Mouse (Mus musculus) limb, embryonic 12.5 days (tissue): ENCODE measurements around the gene Spag4. TPM values are rescaled to one million over a fixed set of nuclear protein-coding genes. Genes with fewer than 3 reads are reported as not detected.

Experiments
- ATAC-seq: fragments of 200-750 bp; cut with Nextera tagmentation; 2 replicates; pipeline ENCODE4 v1.8.0; 2017; ENCODE audit warnings: low read depth, moderate TSS enrichment; ENCODE audit not compliant: insufficient number of reproducible peaks, insufficient read depth, low FRiP score, low TSS enrichment
- H3K27ac ChIP-seq: fragments of 300-500 bp; sonication (generic); 2 replicates; pipeline ENCODE4 v1.5.1; 2016; ENCODE audit warnings: mild to moderate bottlenecking, moderate library complexity
- H3K27me3 ChIP-seq: fragments of 300-500 bp; sonication (generic); 2 replicates; pipeline ENCODE4 v1.6.1; 2016; ENCODE audit warnings: mild to moderate bottlenecking, moderate library complexity
- H3K36me3 ChIP-seq: fragments of 300-500 bp; sonication (generic); 2 replicates; pipeline ENCODE4 v1.6.1; 2016; ENCODE audit warnings: mild to moderate bottlenecking, moderate library complexity
- H3K4me1 ChIP-seq: fragments of 300-500 bp; sonication (generic); replicated peaks from 2 replicates; pipeline ENCODE4 v1.6.1; 2016
- H3K4me2 ChIP-seq: fragments of 300-500 bp; sonication (generic); 2 replicates; pipeline ENCODE4 v1.6.1; 2016; ENCODE audit warnings: mild to moderate bottlenecking, moderate library complexity
- H3K4me3 ChIP-seq: fragments of 300-500 bp; sonication (generic); replicated peaks from 2 replicates; pipeline ENCODE4 v1.5.1; 2016; ENCODE audit warnings: mild to moderate bottlenecking
- H3K9ac ChIP-seq: fragments of 300-500 bp; sonication (generic); replicated peaks from 2 replicates; pipeline ENCODE4 v1.6.1; 2016; ENCODE audit warnings: mild to moderate bottlenecking, moderate library complexity
- H3K9me3 ChIP-seq: fragments of 300-500 bp; sonication (generic); 2 replicates; pipeline ENCODE4 v1.6.1; 2016; ENCODE audit warnings: mild to moderate bottlenecking, moderate library complexity
- WGBS: fragments of 180-500 bp; shearing (Covaris S2); methylation state at CpG from one replicate; pipeline ENCODE4 v1.1.7; 2016; 5-methylcytosine and 5-hydroxymethylcytosine counted together
- polyA plus RNA-seq: library from polyadenylated mRNA; unstranded; fragments of >200 nt; fragmentation: Nextera tagmentation; extraction: Ambion mirVana; gene quantifications from 2 replicates; pipeline ENCODE4 v1.2.1, GENCODE M21; 2016

Gene Spag4
- polyA plus RNA-seq, 1 experiment from 2014 or later: 6.9 TPM

DNA sequence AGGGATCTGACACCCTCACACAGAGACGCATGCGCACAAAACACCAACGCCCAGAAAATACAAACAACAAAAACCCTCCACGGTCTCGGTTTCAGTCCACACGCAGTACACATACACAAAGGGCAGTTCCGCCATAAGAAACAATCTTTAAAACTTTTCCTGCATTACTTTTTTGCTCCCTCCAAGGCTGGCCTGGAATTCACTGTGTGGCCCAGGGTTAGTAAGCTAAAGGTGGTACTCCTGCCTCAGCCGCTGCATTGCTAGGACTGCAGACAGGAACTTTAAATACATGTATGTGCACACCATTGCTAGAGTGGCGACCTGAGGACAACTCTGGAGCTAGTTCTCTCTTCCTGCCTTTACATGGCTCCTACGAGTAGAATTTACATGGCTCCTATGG, 6.3 kb downstream of the Spag4 start:
- Histone ChIP-seq H3K9ac (no peak overlapping the region), H3K9me3 (no peaks in the 10 kb centered on the region), H3K4me3 (no peak overlapping the region), H3K36me3 (peaks cover 86% of the 10 kb centered on the region), H3K27ac (no peak overlapping the region), H3K4me2 (no peak overlapping the region), H3K4me1 (peaks cover 5% of the 10 kb centered on the region), H3K27me3 (no peaks in the 10 kb centered on the region)
- WGBS: 95% methylated on average over 10 of the region's 10 CpGs
- ATAC-seq: no peak

DNA sequence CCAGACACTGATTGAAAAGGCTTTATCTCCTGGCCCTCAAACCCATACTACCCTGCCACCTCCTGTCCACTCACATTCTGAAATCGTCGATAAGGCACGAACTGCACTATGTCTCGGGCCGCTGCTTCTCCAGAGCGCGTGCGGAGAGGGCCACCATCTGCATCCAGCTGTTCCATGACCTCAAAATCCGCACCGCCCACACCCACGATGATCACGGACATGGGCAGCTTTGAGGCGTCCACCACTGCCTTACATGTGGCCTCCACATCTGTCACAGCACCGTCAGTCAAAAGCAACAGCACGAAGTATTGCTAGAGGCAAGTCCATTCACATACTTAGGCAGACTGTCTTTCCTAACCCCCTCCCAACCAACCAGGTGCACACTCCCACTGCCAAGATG, 8.8 kb downstream of the Spag4 start:
- ATAC-seq: no peak
- Histone ChIP-seq H3K27ac (no peak overlapping the region), H3K4me2 (no peak overlapping the region), H3K4me1 (no peaks in the 10 kb centered on the region), H3K4me3 (no peak overlapping the region), H3K36me3 (peaks cover 99% of the 10 kb centered on the region), H3K27me3 (no peaks in the 10 kb centered on the region), H3K9ac (no peak overlapping the region), H3K9me3 (no peaks in the 10 kb centered on the region)
- 94% methylated on average over 15 of the region's 15 CpGs for WGBS

DNA sequence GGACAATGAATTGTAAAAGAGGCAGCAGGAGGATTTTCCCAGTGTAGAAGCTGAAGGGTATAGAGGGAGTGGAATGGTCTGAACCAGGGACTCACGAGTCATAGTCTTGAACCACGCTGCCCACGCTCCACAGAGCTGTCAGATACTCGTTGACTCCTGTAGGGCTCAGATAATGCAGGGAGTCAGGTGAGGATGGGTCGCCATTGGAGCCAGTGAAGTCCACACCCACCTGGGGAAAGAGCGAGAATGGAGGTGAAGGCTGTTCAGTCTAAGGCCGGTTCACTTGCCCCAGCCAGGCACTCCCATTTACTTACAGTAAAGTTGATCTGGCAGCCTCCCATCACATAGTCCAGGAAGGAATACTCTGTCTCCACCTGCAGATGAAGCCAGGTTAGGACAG, 12.5 kb downstream of the Spag4 start:
- WGBS: 95% methylated on average over 7 of the region's 7 CpGs
- Histone ChIP-seq H3K4me1 (no peaks in the 10 kb centered on the region), H3K4me3 (no peak overlapping the region), H3K36me3 (peaks cover 73% of the 10 kb centered on the region), H3K4me2 (no peak overlapping the region), H3K9ac (no peak overlapping the region), H3K27me3 (no peaks in the 10 kb centered on the region), H3K27ac (no peak overlapping the region), H3K9me3 (no peaks in the 10 kb centered on the region)
- ATAC-seq: no peak

DNA sequence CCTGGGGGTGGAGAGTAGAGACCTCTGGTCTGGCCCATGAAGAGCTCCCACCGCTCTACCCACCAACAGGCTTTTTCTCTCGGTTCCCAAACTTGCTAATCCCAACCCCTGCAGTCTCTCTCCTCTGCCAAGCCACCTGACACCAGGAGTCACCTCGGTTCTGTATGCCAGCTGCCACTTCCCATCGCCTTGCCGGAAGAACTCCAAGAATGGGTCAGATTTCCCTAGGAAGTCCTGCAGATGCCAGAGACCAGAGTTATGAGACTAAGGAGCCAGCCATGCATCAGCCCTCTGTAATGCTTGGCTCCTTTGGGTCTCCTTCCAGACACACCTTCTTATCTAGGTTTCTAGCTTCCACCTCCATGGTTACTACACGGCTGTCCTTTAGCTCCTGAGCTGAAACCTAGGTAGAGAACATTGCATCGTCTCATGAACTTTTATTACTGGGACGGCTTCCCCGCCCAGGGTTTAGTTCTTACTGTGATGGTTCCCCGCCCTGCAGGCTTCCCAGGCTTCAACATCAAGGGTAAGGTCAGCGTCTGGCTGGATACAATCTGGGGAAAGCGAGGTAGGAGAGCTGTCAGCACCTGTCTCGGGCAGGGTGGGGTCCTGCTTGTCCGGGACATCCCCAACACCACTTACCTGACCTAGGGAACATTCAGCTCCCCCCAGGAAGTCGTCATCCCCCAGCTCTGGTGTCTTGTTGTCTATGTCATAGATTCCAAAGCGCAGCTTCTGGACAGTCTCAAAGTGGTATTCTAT, 13.6 kb downstream of the Spag4 start:
- H3K36me3 ChIP-seq: peaks cover 62% of the 10 kb centered on the region
- H3K9ac ChIP-seq: no peak overlapping the region
- no peaks in the 10 kb centered on the region for H3K27me3 ChIP-seq
- H3K27ac ChIP-seq: no peak overlapping the region
- no peaks in the 10 kb centered on the region for H3K9me3 ChIP-seq
- no peak overlapping the region for H3K4me3 ChIP-seq
- 89% methylated on average over 16 of the region's 16 CpGs for WGBS
- no peak for ATAC-seq
- no peak overlapping the region for H3K4me2 ChIP-seq
- no peaks in the 10 kb centered on the region for H3K4me1 ChIP-seq

DNA sequence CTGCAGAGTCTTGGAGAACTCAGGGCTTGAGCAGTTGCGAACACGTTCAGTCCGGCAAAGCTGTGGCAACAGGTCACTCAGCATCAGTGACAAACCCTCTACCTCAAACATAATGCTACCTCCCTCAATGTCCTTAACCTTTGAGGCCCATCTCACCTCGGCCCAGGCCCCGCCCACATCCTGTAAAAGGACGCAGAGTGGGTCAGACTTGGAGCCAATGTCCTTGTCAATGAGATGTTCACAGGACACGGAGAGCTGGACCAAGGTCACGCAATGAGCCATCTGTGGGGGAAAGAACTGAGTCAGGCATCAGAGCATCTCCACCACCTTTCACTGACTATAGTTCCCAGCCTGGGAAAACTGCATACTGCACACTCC, 14.2 kb downstream of the Spag4 start:
- Histone ChIP-seq H3K27ac (no peak overlapping the region), H3K9me3 (no peaks in the 10 kb centered on the region), H3K4me3 (no peak overlapping the region), H3K4me2 (no peak overlapping the region), H3K9ac (no peak overlapping the region), H3K4me1 (no peaks in the 10 kb centered on the region), H3K27me3 (no peaks in the 10 kb centered on the region), H3K36me3 (peaks cover 56% of the 10 kb centered on the region)
- no peak for ATAC-seq
- WGBS: 88% methylated on average over 8 of the region's 8 CpGs

DNA sequence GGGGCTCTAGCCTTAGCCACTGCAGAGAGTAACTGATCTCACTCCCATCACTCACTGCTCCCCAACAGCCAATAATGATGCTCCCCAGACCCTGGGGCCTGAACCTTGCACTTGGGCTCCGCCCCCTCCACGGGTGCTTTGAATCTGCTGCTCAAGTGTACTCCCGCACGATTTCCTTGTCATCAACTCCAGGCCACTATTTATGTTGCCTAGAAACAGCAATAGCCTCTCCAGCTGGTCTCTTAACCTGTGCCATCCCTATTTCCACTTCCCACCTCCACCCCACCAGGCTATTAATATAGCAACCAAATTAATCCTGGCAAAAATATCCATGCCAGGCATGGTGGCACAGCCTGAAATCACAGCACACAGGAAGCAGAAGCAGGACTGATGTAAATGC, 14.7 kb downstream of the Spag4 start:
- Histone ChIP-seq H3K4me1 (no peaks in the 10 kb centered on the region), H3K27me3 (no peaks in the 10 kb centered on the region), H3K9me3 (no peaks in the 10 kb centered on the region), H3K9ac (no peak overlapping the region), H3K36me3 (peaks cover 51% of the 10 kb centered on the region), H3K4me2 (no peak overlapping the region), H3K4me3 (no peak overlapping the region), H3K27ac (no peak overlapping the region)
- WGBS: 46% methylated on average over 4 of the region's 4 CpGs
- no peak for ATAC-seq

DNA sequence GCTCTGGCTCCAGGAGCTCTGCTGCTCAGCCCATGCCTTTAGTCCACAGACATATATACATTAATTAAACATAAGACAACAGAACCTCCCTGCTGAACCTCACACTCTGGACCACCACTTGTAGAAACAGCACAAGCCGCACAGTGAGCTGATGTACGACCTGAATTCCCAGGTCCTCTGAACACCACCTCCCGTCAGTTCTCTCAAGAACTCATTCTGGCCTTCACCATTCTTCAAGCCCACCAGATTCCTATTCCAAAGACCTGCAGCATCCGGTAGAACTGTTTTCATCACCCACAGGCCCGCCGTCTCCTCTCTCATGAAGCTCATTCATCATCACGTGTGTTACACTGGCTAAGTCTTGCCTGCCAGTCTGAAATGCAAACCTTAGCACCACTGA, 15.4 kb downstream of the Spag4 start:
- WGBS: 88% methylated on average over 7 of the region's 7 CpGs
- H3K4me3 ChIP-seq: no peak overlapping the region
- H3K9ac ChIP-seq: no peak overlapping the region; the same call in 1 of the 2 replicates
- ATAC-seq: no peak
- H3K4me1 ChIP-seq: no peaks in the 10 kb centered on the region
- H3K9me3 ChIP-seq: no peaks in the 10 kb centered on the region
- no peak overlapping the region for H3K4me2 ChIP-seq
- H3K27me3 ChIP-seq: no peaks in the 10 kb centered on the region
- peaks cover 44% of the 10 kb centered on the region for H3K36me3 ChIP-seq
- H3K27ac ChIP-seq: no peak overlapping the region

DNA sequence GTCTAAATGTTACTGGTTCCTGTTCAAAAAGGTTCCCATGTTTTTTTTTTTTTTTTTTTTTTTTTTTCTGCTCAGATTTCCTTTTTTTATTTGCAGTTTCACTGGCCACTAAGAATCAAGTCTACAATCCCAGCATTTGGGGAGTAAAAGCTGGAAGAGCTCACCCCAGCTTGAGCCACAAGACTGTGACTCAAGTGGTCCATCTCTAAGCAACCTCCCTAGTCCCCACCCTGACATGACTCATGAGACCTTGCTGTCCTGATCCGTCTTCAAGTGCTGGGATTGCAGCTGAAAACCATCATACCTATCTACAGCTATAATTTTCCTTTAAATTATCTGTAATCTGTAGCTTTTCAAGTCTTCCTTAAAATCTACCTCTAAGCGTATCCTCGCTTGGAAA, 19.6 kb downstream of the Spag4 start:
- H3K4me2 ChIP-seq: no peak overlapping the region

DNA sequence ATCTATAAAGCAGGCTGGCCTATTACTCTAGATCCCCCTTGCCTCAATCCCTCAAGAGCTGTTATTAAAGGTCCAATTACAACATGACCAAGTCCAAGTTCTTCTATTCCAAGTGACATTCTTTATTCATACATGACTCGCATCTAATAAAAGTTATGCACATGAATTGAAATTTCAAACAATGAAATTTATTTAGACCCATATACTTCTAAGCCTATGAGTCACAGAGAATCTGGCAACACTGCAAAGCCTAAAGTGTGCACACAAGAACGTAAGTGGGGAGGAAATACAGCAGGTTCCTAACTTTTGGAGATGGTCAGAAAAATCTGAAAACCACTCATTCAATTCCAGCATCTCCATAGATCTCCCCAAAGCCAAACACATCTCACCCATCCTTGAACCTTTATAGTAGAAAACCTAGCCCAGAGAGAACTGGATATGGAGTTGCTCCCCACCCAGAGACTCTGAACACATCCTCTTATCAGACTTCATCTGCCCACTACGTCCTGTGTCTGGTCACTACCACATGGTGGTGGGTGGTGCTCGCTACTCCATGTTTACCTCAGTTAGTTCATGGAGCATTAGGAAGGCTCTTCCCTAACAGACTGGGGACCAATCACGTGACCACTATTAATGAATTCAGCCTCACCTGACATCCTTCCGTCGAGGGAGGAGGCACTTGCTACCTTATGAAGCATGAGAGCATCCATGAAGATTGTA, 22.6 kb downstream of the Spag4 start:
- Histone ChIP-seq H3K36me3 (peaks cover 24% of the 10 kb centered on the region), H3K4me3 (no peak overlapping the region), H3K4me2 (no peak overlapping the region), H3K9ac (no peak overlapping the region), H3K27ac (no peak overlapping the region), H3K27me3 (no peaks in the 10 kb centered on the region), H3K9me3 (no peaks in the 10 kb centered on the region), H3K4me1 (0 out of 2 replicates have a peak, but pooled peaks cover 3% of the 10 kb centered on the region)
- 86% methylated on average over 7 of the region's 7 CpGs for WGBS
- ATAC-seq: no peak

More for the DNA sequence above, 19.6 kb downstream of the Spag4 start:
- H3K4me3 ChIP-seq: no peak overlapping the region
- peaks cover 14% of the 10 kb centered on the region for H3K36me3 ChIP-seq
- H3K27me3 ChIP-seq: no peaks in the 10 kb centered on the region
- no peak for ATAC-seq
- H3K27ac ChIP-seq: no peak overlapping the region
- H3K4me1 ChIP-seq: no peaks in the 10 kb centered on the region
- H3K9ac ChIP-seq: no peak overlapping the region
- H3K9me3 ChIP-seq: no peaks in the 10 kb centered on the region
- WGBS: 88% methylated on average over 3 of the region's 3 CpGs

DNA sequence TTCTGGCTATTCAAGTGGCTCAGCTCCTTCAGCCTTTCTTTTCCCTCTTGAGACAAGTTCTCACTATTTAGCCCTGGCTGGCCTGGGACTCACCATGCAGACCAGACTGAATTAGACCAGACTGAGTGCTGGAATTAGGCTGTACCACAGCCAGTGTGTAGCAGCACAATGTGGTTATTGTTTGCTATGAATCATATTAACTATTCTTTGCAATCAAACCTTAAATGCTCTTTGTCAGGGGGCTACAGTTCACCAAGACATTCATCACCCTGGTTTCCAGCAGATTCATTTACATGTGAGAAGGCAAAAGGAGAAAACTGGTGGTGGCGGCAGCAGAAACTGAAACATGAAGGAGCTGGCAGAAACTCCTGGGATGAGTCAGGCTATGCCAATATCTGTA, 24.8 kb downstream of the Spag4 start:
- ATAC-seq: no peak
- Histone ChIP-seq H3K4me1 (0 out of 2 replicates have a peak, but pooled peaks cover 3% of the 10 kb centered on the region), H3K9ac (no peak overlapping the region), H3K27ac (no peak overlapping the region), H3K4me2 (no peak overlapping the region), H3K27me3 (no peaks in the 10 kb centered on the region), H3K4me3 (no peak overlapping the region), H3K36me3 (peaks cover 25% of the 10 kb centered on the region), H3K9me3 (no peaks in the 10 kb centered on the region)
- WGBS: 91% methylated on average over 1 of the region's 1 CpGs

DNA sequence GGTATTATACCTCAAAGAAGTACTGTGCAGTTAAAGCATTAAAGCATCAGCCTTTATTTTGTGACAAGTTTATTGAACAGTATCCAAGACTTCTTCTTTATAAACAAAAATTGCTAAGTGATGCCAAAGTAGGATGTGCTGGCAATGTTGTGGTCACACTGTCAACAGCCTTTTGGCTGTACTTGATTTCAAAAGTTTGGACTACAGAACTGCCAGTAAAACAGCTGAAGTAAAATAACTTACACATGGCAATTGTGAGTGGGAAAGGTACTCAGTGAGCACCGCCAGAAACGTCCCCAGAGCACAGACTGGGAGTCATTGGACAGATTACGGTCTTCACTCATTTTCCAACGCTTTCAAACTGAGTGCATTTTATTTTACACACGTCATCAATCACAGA, 27.0 kb downstream of the Spag4 start:
- no peak overlapping the region for H3K4me3 ChIP-seq
- no peak overlapping the region for H3K4me2 ChIP-seq
- H3K27ac ChIP-seq: no peak overlapping the region
- no peak overlapping the region for H3K9ac ChIP-seq
- H3K9me3 ChIP-seq: no peaks in the 10 kb centered on the region
- no peak for ATAC-seq
- WGBS: 79% methylated on average over 5 of the region's 5 CpGs
- peaks cover 46% of the 10 kb centered on the region for H3K36me3 ChIP-seq
- no peaks in the 10 kb centered on the region for H3K27me3 ChIP-seq
- 0 out of 2 replicates have a peak, but pooled peaks cover 3% of the 10 kb centered on the region for H3K4me1 ChIP-seq
